Mouse (Mus musculus): ENCODE data around the gene Ccna1. TPM values are rescaled to one million over a fixed set of nuclear protein-coding genes. Genes with fewer than 3 reads are reported as not detected.

Ccna1 gene
- polyA plus RNA-seq, 1 experiment from 2014 or later, result 0.32 TPM

GRCm38 (mm10) chr3:55095968-55096654 is 40.8 kb upstream of the Ccna1 start:
- Histone ChIP-seq H3K4me2 (replicated peaks; ENCODE audit: low read depth) (no peak overlapping the region), H3K4me1 (replicated peaks; ENCODE audit: control insufficient read depth, insufficient read depth) (no peaks in the 10 kb centered on the region), H3K27ac (replicated peaks) (peak overlapping the region; percentile 61), H3K36me3 (ENCODE audit: control insufficient read depth, insufficient read depth, low read length) (no peaks in the 10 kb centered on the region), H3K9ac (ENCODE audit: low read length) (no peak overlapping the region), H3K27me3 (ENCODE audit: control insufficient read depth, insufficient read depth, low read length) (no peaks in the 10 kb centered on the region), H3K9me3 (ENCODE audit: control insufficient read depth, low read length) (no peaks in the 10 kb centered on the region), H3K4me3 (ENCODE audit: low read depth, low read length) (no peak overlapping the region)
- DNase-seq (ENCODE audit: low spot score), result peak; percentile 33
- 35% methylated on average over 8 of the region's 8 CpGs for WGBS
- ATAC-seq (ENCODE audit: low FRiP score, low TSS enrichment), result peak; percentile 63; the same call in 1 of the 2 replicates
- TF ChIP-seq CTCF (IDR thresholded peaks at IDR 0.05; ENCODE audit: low read depth), result 0 out of 2 replicates have a peak, but pooled peaks have one; percentile 27
- TF ChIP-seq EP300 (optimal IDR thresholded peaks at IDR 0.05), result no peak

DNA sequence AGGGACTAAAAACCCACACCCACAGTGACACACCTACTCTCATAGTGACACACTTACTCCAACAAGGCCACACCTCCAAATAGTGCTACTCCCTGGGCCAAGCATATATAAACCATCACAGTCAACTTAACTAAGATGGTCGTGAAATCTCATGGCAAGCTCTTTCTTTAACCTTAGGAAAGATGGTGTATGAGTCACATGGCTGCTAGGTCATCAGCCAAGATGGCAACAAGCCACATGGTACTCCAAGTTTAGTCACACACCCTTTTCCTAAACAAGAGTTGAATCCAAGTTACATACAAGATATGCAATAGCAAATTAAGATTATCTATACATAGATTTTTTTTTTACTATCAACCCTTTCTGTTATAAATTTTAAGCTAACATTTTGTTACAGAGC is 37.9 kb upstream of the Ccna1 start:
- ATAC-seq (ENCODE audit: low FRiP score, low TSS enrichment) (no peak), DNase-seq (ENCODE audit: low spot score) (no peak)
- H3K9ac ChIP-seq (ENCODE audit: low read length), result no peak overlapping the region
- WGBS, result 54% methylated on average over 1 of the region's 1 CpGs
- no peaks in the 10 kb centered on the region for H3K36me3 ChIP-seq (ENCODE audit: control insufficient read depth, insufficient read depth, low read length)
- TF ChIP-seq EP300 (optimal IDR thresholded peaks at IDR 0.05) (no peak), CTCF (IDR thresholded peaks at IDR 0.05; ENCODE audit: low read depth) (no peak)
- no peaks in the 10 kb centered on the region for H3K27me3 ChIP-seq (ENCODE audit: control insufficient read depth, insufficient read depth, low read length)
- H3K9me3 ChIP-seq (ENCODE audit: control insufficient read depth, low read length), result no peaks in the 10 kb centered on the region
- H3K4me2 ChIP-seq (replicated peaks; ENCODE audit: low read depth), result no peak overlapping the region
- no peaks in the 10 kb centered on the region for H3K4me1 ChIP-seq (replicated peaks; ENCODE audit: control insufficient read depth, insufficient read depth)
- H3K27ac ChIP-seq (replicated peaks), result no peak overlapping the region
- no peak overlapping the region for H3K4me3 ChIP-seq (ENCODE audit: low read depth, low read length)

DNA sequence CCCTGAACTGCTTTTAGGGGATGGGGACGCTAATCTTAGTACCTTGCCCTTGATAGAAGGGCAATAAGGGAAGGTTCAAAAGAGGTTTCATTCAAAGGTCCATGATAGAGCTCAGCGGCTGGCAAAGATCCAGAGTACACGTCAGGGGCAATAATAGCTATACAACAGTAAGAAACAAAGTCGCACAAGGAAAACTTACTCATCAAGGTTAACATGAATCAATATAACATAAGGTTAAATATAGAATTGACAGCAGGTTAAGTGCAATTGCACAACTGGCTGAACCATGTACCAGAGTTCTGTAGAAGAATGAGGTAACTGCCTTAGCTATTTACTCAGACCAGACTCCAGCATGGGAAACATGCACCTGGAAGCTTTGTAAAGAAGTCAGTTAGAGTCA is 34.0 kb upstream of the Ccna1 start:
- no peak for TF ChIP-seq EP300 (optimal IDR thresholded peaks at IDR 0.05)
- TF ChIP-seq CTCF (IDR thresholded peaks at IDR 0.05; ENCODE audit: low read depth), result no peak

DNA sequence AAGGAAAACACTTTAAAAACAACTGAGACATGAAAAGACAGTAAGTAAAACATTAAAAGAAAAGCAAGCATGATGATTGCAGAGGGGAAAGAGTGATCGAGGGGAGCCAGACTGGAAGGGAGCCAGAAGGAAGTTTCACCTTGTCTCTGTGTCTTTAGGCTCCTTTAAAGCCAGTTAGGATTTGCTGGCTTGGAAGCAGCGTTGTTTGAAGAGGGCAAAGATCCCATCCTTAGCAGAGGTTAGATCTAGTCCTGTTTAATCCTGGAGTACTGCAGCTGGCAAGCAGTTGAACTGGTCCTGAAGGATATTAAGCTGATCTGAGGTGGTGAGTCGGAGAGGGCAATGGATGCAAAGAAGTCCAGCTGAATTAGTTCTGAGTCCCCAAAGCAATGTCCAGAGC is 33.5 kb upstream of the Ccna1 start:
- no peak overlapping the region for H3K4me3 ChIP-seq (ENCODE audit: low read depth, low read length)
- no peak for TF ChIP-seq CTCF (IDR thresholded peaks at IDR 0.05; ENCODE audit: low read depth)
- TF ChIP-seq EP300 (optimal IDR thresholded peaks at IDR 0.05), result no peak
- H3K9me3 ChIP-seq (ENCODE audit: control insufficient read depth, low read length), result no peaks in the 10 kb centered on the region
- ATAC-seq (ENCODE audit: low FRiP score, low TSS enrichment) (no peak), DNase-seq (ENCODE audit: low spot score) (no peak)
- no peaks in the 10 kb centered on the region for H3K4me1 ChIP-seq (replicated peaks; ENCODE audit: control insufficient read depth, insufficient read depth)
- H3K4me2 ChIP-seq (replicated peaks; ENCODE audit: low read depth), result no peak overlapping the region
- 61% methylated on average over 3 of the region's 3 CpGs for WGBS
- no peaks in the 10 kb centered on the region for H3K27me3 ChIP-seq (ENCODE audit: control insufficient read depth, insufficient read depth, low read length)
- H3K27ac ChIP-seq (replicated peaks), result no peak overlapping the region
- no peak overlapping the region for H3K9ac ChIP-seq (ENCODE audit: low read length)
- no peaks in the 10 kb centered on the region for H3K36me3 ChIP-seq (ENCODE audit: control insufficient read depth, insufficient read depth, low read length)

More for the DNA sequence above, 34.0 kb upstream of the Ccna1 start:
- ATAC-seq (ENCODE audit: low FRiP score, low TSS enrichment), result peak; percentile 67
- DNase-seq (ENCODE audit: low spot score), result no peak
- WGBS, result 54% methylated on average over 4 of the region's 4 CpGs
- H3K4me3 ChIP-seq (ENCODE audit: low read depth, low read length), result no peak overlapping the region
- H3K9me3 ChIP-seq (ENCODE audit: control insufficient read depth, low read length), result no peaks in the 10 kb centered on the region
- no peak overlapping the region for H3K4me2 ChIP-seq (replicated peaks; ENCODE audit: low read depth)
- H3K9ac ChIP-seq (ENCODE audit: low read length), result no peak overlapping the region
- no peaks in the 10 kb centered on the region for H3K27me3 ChIP-seq (ENCODE audit: control insufficient read depth, insufficient read depth, low read length)
- no peaks in the 10 kb centered on the region for H3K4me1 ChIP-seq (replicated peaks; ENCODE audit: control insufficient read depth, insufficient read depth)
- H3K36me3 ChIP-seq (ENCODE audit: control insufficient read depth, insufficient read depth, low read length), result no peaks in the 10 kb centered on the region
- H3K27ac ChIP-seq (replicated peaks), result no peak overlapping the region

GRCm38 (mm10) chr3:55088359-55088758 is 33.1 kb upstream of the Ccna1 start:
- no peak overlapping the region for H3K9ac ChIP-seq (ENCODE audit: low read length)
- H3K4me2 ChIP-seq (replicated peaks; ENCODE audit: low read depth), result no peak overlapping the region
- no peak for TF ChIP-seq EP300 (optimal IDR thresholded peaks at IDR 0.05)
- no peak for TF ChIP-seq CTCF (IDR thresholded peaks at IDR 0.05; ENCODE audit: low read depth)
- WGBS, result 54% methylated on average over 4 of the region's 4 CpGs
- no peaks in the 10 kb centered on the region for H3K36me3 ChIP-seq (ENCODE audit: control insufficient read depth, insufficient read depth, low read length)
- H3K27ac ChIP-seq (replicated peaks), result no peak overlapping the region
- H3K27me3 ChIP-seq (ENCODE audit: control insufficient read depth, insufficient read depth, low read length), result no peaks in the 10 kb centered on the region
- DNase-seq (ENCODE audit: low spot score) (no peak), ATAC-seq (ENCODE audit: low FRiP score, low TSS enrichment) (no peak)
- no peaks in the 10 kb centered on the region for H3K9me3 ChIP-seq (ENCODE audit: control insufficient read depth, low read length)
- no peaks in the 10 kb centered on the region for H3K4me1 ChIP-seq (replicated peaks; ENCODE audit: control insufficient read depth, insufficient read depth)
- H3K4me3 ChIP-seq (ENCODE audit: low read depth, low read length), result no peak overlapping the region

DNA sequence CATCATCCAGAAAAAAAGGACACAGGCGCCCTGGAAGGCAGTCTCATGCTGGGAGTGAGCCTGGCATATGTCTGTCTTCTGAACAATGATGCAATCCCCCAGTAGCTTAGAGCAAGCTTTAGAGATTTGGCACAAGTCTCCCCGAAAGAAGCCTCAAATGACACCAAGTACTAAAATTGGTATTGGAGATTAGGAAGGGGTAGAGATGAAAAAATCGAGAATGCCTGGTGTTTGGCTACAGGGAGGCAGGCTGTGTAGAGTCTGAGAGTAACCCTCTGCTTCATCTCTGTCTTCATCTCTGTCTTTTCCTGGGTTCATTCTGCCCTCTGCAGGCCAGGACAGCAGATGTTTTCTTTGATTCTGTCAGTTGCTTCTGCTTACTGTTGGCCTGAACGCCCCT is 32.1 kb upstream of the Ccna1 start:
- no peak for DNase-seq (ENCODE audit: low spot score)
- no peak overlapping the region for H3K4me3 ChIP-seq (ENCODE audit: low read depth, low read length)
- H3K4me1 ChIP-seq (replicated peaks; ENCODE audit: control insufficient read depth, insufficient read depth), result no peaks in the 10 kb centered on the region
- H3K27me3 ChIP-seq (ENCODE audit: control insufficient read depth, insufficient read depth, low read length), result no peaks in the 10 kb centered on the region
- H3K9me3 ChIP-seq (ENCODE audit: control insufficient read depth, low read length), result no peaks in the 10 kb centered on the region
- no peak overlapping the region for H3K4me2 ChIP-seq (replicated peaks; ENCODE audit: low read depth)
- no peak overlapping the region for H3K9ac ChIP-seq (ENCODE audit: low read length)
- 56% methylated on average over 4 of the region's 4 CpGs for WGBS
- TF ChIP-seq CTCF (IDR thresholded peaks at IDR 0.05; ENCODE audit: low read depth), result peak; percentile 48
- TF ChIP-seq EP300 (optimal IDR thresholded peaks at IDR 0.05), result no peak
- no peaks in the 10 kb centered on the region for H3K36me3 ChIP-seq (ENCODE audit: control insufficient read depth, insufficient read depth, low read length)
- no peak overlapping the region for H3K27ac ChIP-seq (replicated peaks)
- ATAC-seq (ENCODE audit: low FRiP score, low TSS enrichment), result no peak
